Mouse (Mus musculus) embryo, embryonic 11.5 days (tissue): ENCODE measurements at regions not wholly inside any gene's neighbourhood (a gene's known extent, or its start where the extent isn't known, plus 50 kb on each side); places are given as distances from the start of the nearest gene placed in this dataset.

Experiments
- DNase-seq: peaks from one replicate; pipeline ENCODE4 v3.0.0-alpha.2; 2012; ENCODE audit warnings: low read depth, low spot score

DNA sequence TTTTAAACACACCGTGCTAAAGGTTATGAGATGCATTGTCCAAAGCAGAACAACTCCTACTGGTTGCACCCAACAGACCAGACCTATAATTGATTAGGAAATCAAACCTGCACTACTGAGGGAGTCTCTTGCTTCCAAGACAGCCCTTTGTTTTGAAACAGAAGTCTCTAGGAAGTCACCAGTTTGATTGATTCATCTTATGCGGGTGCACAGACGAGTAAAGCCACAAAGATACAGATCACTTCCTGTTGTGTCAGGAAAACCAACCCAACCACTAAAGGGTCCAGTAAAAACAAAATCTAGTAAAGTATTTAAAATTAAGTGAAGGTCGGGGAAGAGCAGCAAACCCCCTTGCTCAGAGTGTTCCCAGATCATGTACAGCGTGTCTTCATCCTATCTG lies 58.3 kb upstream of the N6amt1 start:
- DNase-seq, result no peak

DNA sequence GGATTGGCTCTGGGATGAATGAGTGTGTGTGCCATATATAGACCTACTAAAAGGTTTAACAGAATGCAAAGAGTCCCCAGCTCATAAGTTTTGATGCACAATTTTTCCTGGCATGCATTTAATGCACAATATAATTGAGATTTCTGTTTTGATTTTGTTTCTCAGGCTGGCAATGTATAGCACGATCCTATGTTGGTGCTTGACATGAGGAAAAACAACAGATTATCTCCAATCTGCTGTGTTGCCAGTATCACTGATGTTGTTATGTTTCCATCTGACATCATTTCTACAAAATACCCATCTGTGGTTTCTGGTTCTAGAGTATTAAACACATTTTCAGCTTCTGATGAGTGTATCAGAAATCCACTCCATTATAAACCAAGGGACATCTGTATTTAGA lies 61.2 kb upstream of the N6amt1 start:
- DNase-seq, result no peak

DNA sequence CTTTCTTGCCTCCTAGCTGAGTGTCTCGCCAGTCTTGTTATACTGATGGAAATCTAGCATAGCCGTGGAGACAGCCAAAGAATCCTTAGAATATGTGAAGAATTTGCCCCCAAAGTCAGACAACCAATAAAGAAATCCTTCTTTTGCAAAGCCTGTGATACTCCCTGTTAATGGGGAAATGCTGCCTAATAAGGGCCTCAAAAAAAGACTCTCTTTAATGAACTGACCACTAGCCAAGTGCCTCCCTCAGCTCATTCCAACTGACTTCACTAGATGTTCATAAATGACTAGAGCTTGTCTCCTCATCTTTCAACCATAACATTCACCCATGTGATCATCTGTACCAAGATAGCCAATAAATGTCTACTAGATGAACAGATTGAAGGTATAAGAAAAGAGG lies 62.3 kb upstream of the N6amt1 start:
- no peak for DNase-seq

DNA sequence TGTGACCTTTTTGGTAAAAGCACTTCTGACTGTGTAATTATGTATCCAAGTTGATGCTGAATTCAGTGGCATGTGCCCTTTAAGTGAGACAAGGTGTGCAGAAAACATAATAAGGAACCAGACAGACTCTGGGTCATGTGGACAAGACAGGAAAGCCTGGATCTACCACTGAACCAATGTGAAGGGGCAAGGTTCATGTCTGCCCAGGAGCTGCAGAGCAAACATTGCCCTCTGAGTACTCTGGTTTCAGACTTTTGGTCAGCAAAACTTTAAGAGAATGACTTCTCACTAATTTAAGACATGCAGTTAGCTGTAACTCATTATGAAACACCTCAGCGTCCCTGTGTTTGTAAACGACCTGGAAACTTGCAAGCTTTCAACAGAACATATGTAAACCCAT lies 68.3 kb upstream of the N6amt1 start:
- no peak for DNase-seq

DNA sequence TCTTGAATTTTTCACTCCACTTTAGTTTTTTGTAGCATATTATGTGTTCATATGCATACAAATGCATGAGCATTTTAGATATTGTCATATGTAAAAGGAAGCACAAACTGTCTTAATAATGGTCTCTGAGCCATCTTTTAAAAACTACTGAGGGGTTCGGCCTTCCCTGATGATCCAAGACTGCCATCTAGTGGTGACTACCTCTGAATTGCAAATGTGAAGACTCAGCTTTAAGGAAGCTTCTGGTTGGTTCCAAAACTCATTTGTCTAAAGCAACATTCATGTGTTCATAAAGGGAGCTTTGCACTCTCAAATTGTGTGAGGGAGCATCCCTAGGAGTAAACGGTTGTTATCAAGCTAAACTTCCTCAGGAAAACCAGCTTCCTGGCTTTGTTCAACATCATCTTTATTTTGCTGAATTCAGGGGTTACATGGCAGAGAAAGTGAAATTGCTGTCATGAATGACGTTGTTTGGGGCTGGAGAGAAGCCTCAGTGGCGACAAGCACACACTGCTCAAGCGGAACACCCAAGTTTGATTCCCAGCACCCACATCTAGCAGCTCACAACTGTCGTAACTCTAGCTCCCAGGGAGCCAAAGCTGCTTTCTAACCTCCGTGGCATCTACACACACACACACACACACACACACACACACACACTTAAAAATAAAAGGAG lies 69.0 kb upstream of the N6amt1 start:
- peak; percentile 22 for DNase-seq

DNA sequence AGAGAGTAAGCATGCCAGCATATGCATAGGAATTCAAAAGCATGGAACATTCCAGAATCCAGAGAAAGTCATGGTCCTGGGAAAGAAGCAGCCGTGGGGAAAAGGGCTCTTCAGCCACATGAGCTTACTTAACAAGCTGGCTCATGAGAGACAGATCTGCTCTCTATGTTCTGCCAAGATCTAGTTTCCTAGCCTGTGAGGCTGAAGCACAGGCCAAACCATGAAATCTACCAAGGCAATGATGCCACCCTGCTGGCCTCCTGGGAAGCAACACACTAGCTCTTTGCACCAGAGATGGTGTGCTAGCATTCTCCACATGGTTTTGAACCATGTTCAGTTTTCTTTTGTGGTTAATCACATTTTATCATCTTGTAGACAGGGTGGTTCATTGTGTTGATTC lies 75.5 kb upstream of the N6amt1 start:
- DNase-seq, result no peak

DNA sequence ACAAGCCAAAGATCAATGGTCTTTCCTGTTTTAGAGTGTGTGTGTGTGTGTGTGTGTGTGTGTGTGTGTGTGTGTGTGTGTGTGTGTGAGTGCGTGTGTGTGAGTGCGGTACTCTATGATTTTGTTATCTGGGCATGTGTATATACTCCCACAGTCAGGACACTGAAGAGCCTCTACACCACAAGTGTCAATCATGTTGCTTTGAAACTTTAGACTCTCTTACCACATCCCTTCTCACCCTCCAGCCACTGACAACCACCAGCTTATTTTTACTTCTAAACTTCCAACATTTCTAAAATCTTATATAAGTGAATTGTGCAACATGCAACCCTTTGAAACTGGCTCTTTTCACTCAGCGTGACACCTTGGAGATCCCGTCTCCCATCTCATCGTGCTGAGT lies 81.6 kb upstream of the N6amt1 start:
- DNase-seq, result no peak

DNA sequence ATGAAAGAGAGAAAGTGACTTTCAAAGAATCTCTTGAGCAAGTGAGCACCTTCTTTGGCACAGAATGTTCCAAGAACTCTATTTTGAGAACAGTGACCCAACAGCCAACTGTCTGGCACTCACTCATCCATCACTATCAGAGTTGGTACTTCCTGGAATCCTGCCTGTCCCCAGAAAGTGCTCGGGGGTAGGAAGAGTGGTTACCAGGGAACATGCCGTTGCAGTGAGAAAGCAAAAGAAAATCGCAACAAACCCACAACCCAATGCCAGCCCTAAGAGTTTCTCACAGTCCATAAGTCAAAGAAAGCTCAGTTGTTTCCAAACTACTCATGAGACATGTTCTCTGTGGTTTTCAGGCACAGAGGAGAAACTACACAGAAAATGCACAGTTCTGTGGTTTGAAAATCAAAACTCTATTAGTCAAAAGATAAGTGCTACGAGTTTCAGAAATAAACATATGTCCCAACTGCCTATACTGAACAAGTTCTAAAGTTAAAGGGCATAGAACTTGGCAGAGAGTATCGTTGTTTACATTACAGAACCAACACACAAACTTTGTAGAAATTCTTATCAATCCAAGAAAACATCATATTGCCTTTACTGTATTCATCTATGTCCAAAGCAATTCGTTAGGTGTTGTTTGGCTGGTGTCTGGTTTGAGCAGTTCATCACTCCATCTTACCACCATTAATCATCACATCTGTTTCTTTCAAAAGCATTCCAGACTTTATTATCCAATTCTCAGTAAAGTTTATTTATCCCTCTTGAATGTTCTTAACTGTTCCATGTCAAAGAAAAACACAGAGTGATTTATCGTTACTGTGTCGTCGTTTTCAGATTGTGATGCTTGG lies 85.8 kb upstream of the N6amt1 start:
- DNase-seq, result no peak

DNA sequence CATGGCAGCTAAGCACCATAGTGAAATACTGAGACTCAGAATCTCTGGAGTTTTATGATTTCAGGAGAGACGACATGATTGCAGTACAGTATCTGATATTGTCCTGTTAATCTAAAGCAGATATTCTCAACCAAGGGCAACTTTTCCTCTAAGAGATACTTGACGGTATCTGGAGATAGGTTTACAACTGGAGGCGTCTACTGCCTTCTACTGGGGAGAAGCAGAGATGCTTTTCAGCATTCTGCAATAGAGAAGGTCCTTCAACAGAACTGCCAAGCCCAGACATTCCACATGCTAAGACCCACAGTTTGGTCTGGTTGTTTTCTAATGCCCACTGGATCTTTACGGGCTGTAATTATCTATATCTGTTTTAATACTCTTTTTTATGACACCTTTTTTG lies 86.5 kb upstream of the N6amt1 start:
- no peak for DNase-seq

DNA sequence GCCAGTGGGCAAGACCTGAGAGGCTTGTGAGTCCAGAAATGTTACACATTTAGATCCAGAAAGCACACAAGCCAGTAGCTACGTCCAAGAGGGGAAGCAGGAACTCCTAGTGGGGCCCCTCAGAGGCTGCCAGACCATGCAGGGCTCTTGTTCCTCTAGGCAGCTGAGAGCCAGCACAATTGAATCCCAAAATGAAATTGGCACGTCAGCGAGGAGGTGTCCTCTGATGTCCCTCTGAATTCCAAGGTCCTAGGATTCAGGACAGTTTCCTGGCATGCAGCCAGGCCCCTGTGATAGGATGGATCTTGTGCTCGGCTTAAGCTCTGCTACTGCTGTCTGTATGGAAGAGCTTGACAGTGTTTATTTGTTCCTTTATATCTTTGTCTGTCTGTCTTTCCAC lies 90.4 kb upstream of the N6amt1 start:
- DNase-seq, result no peak

DNA sequence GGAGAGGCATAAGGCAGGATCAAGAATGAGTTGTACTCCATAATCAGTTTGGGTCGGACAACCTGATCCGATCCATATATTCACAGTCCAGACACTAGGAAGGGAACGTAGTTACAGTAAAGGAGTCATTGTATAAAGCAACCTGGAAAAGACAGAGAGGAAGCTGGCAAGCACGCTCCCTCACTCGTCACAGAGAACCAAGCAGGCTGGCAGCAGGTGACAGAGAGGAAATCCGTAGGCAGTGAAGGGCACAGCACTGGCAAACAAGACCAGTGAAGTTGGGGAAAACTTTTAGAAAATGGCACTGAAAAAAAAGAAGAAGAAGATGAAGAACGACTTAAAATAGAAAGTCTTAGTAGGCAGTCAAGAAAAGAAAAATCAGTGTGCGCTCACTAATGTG lies 90.9 kb upstream of the N6amt1 start:
- DNase-seq, result no peak

DNA sequence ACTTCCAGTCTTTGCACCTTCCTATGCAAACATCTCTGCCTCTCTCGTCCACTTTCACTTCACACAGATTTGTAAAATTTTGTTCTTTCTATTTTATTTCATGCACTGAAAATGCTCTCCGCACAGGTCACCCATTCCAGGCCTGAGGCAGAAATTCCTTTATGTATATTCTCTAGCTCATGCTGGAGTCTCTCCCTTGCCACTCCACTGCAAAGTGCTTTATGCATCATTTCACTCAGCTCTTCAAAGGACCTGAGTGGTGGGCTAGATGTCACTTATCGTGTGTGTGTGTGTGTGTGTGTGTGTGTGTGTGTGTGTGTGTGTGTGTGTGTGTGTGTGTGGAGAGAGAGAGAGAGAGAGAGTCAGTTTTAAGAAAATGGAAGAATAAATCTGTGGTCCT lies 91.5 kb upstream of the N6amt1 start:
- no peak for DNase-seq

DNA sequence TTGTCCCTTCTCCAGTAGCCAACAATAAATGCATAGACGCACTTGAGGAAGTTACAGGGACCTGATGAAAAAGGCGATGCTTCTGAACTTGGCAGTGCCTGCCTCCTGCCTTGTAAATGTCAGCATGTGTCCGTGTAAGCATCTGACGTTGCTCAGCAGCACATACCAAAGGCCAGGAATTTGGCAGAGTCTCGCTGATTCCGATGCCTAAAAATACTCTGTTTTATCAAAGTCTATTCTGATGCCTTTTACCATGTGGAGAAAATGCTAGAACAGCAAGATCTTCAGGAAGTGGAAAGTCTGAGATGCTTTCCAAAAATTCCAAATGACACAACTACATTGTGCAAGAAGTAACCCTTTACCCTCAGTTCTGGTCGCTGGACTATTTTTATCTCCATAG lies 92.5 kb upstream of the N6amt1 start:
- DNase-seq, result no peak

DNA sequence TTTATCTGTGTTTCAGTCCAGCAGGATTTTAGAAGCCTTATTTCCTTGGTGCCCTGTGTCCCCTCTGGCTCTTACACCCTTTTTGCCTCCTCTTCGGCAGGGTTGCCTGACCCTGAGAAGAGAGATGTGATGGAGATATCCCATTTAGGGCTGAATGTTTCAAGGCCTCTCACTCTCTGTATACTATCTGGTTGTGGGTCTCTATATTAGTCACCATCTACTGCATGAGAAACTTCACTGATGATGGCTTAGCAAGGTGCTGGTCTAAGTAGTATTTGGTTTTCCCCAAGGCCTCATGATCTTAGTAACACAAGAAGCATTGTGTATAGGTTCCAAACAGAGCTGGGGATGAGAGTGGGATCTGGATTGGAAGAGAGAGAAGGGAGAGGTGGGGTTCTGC lies 99.2 kb upstream of the N6amt1 start:
- no peak for DNase-seq

DNA sequence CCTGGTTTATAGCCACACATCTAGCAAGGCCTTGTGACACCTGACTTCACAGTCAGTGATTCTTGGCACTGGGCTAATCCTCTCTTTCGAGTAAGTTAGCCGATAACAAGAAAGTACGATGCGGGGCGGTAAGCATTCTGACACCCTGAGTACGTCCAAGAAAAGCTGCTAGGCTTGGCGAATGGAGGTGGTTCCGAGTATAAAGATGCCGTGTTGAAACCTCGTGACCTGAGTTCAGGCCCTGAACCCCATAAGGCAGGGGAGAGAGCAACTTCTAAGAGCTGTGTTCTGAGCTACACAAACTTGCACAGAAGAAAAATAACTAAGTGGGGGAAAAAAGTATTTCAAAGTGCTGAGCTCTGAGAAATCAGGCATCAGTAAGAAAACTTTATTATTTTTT lies 103.5 kb upstream of the N6amt1 start:
- DNase-seq, result no peak

DNA sequence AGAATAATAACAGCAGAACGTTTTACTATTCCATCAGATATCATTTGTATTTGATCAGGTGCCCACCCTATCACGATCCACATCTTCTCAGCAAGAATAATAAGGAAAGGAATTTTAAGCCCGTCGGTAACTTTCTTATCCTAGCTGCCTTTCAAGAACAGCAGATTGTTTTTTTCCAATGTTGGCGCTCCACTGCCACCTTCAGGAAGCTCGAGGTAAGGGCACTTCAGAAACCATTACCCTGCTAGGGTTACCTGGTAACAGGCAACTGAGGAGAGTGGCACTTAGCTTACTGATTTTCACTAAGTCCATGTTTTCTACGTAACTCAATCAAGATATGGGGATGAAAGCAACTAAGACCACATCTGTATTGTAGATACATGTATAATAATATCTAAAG lies 104.1 kb upstream of the N6amt1 start:
- no peak for DNase-seq

DNA sequence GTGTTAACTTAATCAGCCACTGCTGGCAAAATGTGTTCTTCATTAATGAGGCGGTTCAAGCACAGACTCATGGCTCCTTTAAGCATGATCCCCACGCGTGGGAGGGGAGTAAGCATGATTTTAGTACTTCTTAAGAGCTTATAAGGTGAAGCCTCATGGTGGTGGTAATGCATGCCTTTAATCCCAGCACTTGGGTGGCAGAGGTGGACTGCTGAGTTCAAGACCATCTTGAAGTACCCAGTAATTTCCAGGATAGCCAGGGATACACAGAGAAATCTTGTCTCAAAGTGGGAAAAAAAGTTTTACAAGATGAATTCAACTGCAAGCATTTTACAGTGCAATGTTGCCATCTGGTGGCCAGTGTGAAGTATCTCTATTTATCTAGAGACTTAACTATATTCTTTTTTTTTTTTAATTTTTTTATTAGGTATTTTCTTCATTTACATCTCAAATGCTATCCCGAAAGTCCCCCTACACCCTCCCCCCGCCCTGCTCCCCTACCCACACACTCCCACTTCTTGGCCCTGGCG lies 105.4 kb upstream of the N6amt1 start:
- DNase-seq, result peak; percentile 69

DNA sequence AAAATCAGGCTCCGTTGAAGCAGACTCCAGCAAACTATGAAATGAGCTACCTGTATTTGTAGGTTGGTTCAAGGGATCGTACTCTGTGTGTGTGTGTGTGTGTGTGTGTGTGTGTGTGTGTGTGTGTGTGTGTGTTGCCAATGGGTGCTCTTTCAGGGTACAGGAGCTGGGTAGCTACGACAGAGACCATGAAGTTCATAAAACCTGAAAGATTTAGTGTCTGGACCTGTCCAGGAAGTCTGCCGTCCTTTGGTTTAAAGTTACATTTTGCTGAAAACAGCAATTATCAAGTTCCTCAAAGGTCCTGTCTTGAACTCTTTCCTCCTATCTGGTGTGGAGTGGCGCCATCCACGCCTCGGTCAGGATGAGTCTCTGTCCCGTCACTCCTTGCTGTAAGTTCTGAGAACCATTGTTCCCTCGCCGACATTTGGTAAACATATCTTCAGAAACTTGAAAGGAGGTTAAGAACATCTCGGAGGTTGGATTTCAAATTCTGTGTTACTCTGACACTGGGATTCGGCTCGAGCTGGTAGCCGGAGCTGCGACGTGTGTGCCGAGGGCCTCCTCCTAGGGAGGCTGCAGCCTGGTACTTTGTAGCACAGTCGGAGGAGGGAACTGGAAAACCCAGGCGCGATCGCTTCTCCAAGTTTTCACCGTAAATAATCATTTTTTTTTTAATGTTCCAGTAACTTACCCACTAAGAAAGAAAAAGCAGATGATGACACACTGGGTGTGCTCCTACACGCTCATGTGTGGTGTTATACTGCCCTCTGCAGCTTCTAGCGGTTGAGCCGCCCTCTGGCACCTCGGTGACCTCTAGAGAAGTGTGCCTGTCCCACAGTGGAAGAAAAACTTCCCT lies 107.8 kb upstream of the N6amt1 start:
- peak; percentile 40 for DNase-seq

DNA sequence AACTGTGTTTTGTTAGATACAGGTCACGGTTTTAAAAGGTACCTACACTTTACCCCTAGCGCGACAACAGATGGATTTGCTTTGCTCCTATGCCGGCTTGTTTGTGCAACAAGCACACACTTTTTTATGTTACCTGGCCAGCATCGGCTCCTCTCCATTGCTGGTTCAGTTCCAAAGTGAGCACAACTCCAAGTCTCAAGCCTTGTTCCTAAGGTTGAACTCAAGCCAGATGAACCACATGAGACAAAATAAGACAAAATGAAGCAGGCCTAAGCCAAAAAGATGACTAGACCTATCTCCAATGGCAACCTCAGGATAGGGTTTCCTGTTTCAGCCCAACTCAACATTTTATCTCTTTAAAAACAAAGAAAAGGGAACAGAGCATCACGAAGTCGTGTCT lies 108.5 kb upstream of the N6amt1 start:
- no peak for DNase-seq

DNA sequence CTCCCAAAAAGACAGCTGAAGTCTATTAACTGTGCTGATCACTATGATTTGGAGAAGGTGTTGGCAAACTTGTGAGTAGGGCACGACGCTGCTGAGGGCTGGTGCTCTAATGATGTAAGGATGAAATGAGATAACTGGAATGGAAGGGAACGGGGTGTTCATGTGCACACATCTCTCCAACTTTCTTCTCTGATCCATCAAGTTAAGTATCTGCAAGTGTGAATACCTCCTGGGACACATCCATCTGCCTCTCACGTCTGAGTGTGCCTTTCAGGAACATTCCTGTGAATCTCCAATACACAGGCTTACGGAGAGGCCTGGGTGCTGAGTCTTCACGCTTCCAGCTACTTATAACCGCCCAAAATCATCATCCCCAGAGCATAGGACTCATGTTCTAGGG lies 112.0 kb upstream of the N6amt1 start:
- DNase-seq, result no peak

DNA sequence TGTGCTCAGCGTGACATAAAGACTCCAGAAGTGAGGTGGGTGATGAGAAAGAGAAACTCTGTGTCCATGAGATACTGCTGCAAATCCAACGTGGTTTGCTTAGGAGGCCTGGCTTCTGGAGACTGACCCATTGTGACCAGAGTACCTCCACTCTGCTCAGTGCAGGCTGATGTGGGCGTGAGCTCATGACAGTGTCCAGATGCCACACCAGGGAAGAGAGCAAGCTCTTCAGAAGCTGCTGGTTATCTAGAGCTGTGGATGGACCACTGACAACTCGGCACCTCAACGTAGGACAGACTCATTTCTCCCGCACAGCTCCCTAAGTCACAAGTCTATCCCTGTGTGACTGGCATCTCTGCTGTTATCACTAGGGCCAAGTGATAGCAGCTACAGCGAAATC lies 114.9 kb upstream of the N6amt1 start:
- no peak for DNase-seq

DNA sequence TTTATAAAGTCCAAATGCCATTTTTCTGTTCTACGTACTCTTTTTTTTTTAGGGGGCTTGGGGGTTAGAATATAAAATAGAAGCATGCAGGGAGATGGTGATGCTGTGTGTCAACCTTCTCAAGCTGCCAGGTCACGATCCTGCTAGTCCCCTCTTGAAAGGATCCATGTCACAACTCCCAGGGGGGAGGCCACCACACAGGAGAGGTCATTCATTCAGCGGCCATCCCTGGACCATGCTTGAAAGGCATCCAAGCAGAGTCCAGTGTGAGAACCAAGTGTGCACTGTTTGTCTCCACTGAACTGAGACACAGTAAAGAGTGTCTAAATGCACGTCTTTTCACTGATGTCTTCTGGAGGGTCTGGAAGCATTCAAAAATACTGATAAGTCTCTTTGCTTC lies 119.8 kb upstream of the N6amt1 start:
- no peak for DNase-seq
